Mouse (Mus musculus): ENCODE measurements around the gene Twnk. TPM values are rescaled to one million over a fixed set of nuclear protein-coding genes. Genes with fewer than 3 reads are reported as not detected.

Twnk gene
- 10 to 100 TPM; 18.0 to 25.4 TPM for total RNA-seq (2021)
- long read RNA-seq, experiment 1, transcript Twnk-201 (5 exons, 3,488 nt) = major isoform, 40 of 80 reads
- long read RNA-seq, experiment 1, partial matches to known transcripts = 39 of 80 reads
- long read RNA-seq, experiment 1, other reads (novel, unspliced or antisense) = 1 of 80 reads
- long read RNA-seq, experiment 2, transcript Twnk-201 (5 exons, 3,488 nt) = major isoform, 32 of 63 reads
- long read RNA-seq, experiment 2, partial matches to known transcripts = 30 of 63 reads
- long read RNA-seq, experiment 2, other reads (novel, unspliced or antisense) = 1 of 63 reads

GRCm38 (mm10) chr19:45005444-45005843, at the start of gene Twnk:
Twnk (plus strand) TSS chr19:45005663.
- TF ChIP-seq CTCF (IDR thresholded peaks at IDR 0.05) = no peak
- peak; percentile 58 for DNase-seq
- intact Hi-C loops (cut with DNase I) = no loop called here
- peak within 1 kb of the TSS; percentile 99 for H3K4me3 ChIP-seq
- peak within 1 kb of the TSS; percentile 89 for H3K27ac ChIP-seq

- no peak for TF ChIP-seq CTCF (IDR thresholded peaks at IDR 0.05)
- no peak overlapping the region for H3K4me3 ChIP-seq
- intact Hi-C loops (cut with DNase I) = no loop called here
- H3K27ac ChIP-seq = no peak overlapping the region
- DNase-seq = no peak
Measured at GRCm38 (mm10) chr19:44959633-44960032, 45.8 kb upstream of the Twnk start.

- TF ChIP-seq CTCF (IDR thresholded peaks at IDR 0.05) = peak; percentile 8; the same call in 1 of the 2 replicates
- no peak for DNase-seq
- intact Hi-C loops (cut with DNase I) = no loop called here
- no peak overlapping the region for H3K4me3 ChIP-seq
- no peak overlapping the region for H3K27ac ChIP-seq
Measured at GRCm38 (mm10) chr19:44965978-44966377, 39.5 kb upstream of the Twnk start.

GRCm38 (mm10) chr19:44968329-44968728, 37.1 kb upstream of the Twnk start:
- intact Hi-C loops (cut with DNase I) = no loop called here
- no peak overlapping the region for H3K27ac ChIP-seq
- H3K4me3 ChIP-seq = no peak overlapping the region
- TF ChIP-seq CTCF (IDR thresholded peaks at IDR 0.05) = no peak
- no peak for DNase-seq

GRCm38 (mm10) chr19:44976636-44977035, 28.8 kb upstream of the Twnk start:
- Histone ChIP-seq H3K4me3 (no peak overlapping the region), H3K27ac (no peak overlapping the region)
- intact Hi-C loops (cut with DNase I) = no loop called here
- DNase-seq = no peak
- no peak for TF ChIP-seq CTCF (IDR thresholded peaks at IDR 0.05)

- DNase-seq = no peak
- no peak for TF ChIP-seq CTCF (IDR thresholded peaks at IDR 0.05)
- intact Hi-C loops (cut with DNase I) = no loop called here
- Histone ChIP-seq H3K4me3 (no peak overlapping the region), H3K27ac (no peak overlapping the region)
Measured at GRCm38 (mm10) chr19:44977148-44977547, 28.3 kb upstream of the Twnk start.

GRCm38 (mm10) chr19:44980787-44981186, 24.7 kb upstream of the Twnk start:
- no peak for TF ChIP-seq CTCF (IDR thresholded peaks at IDR 0.05)
- intact Hi-C loops (cut with DNase I) = no loop called here
- Histone ChIP-seq H3K4me3 (no peak overlapping the region), H3K27ac (no peak overlapping the region)
- no peak for DNase-seq

GRCm38 (mm10) chr19:44982477-44983115, 22.9 kb upstream of the Twnk start:
- Histone ChIP-seq H3K27ac (no peak overlapping the region), H3K4me3 (no peak overlapping the region)
- intact Hi-C loops (cut with DNase I) = no loop called here
- no peak for TF ChIP-seq CTCF (IDR thresholded peaks at IDR 0.05)
- no peak for DNase-seq

- intact Hi-C loops (cut with DNase I) = no loop called here
- Histone ChIP-seq H3K27ac (no peak overlapping the region), H3K4me3 (no peak overlapping the region)
- no peak for DNase-seq
- no peak for TF ChIP-seq CTCF (IDR thresholded peaks at IDR 0.05)
Measured at GRCm38 (mm10) chr19:44983366-44983765, 22.1 kb upstream of the Twnk start.

- H3K27ac ChIP-seq = no peak overlapping the region
- intact Hi-C loops (cut with DNase I) = no loop called here
- no peak for TF ChIP-seq CTCF (IDR thresholded peaks at IDR 0.05)
- no peak for DNase-seq
- H3K4me3 ChIP-seq = no peak overlapping the region
Measured at GRCm38 (mm10) chr19:44984420-44984819, 21.0 kb upstream of the Twnk start.

- TF ChIP-seq CTCF (IDR thresholded peaks at IDR 0.05) = no peak
- intact Hi-C loops (cut with DNase I) = no loop called here
- no peak overlapping the region for H3K27ac ChIP-seq
- no peak for DNase-seq
- no peak overlapping the region for H3K4me3 ChIP-seq
Measured at GRCm38 (mm10) chr19:44985159-44985988, 20.1 kb upstream of the Twnk start.

- intact Hi-C loops (cut with DNase I) = no loop called here
- no peak for TF ChIP-seq CTCF (IDR thresholded peaks at IDR 0.05)
- DNase-seq = no peak
- no peak overlapping the region for H3K4me3 ChIP-seq
- no peak overlapping the region for H3K27ac ChIP-seq
Measured at GRCm38 (mm10) chr19:44987004-44987403, 18.5 kb upstream of the Twnk start.

GRCm38 (mm10) chr19:44987851-44988250, 17.6 kb upstream of the Twnk start:
- no peak for DNase-seq
- Histone ChIP-seq H3K4me3 (no peak overlapping the region), H3K27ac (no peak overlapping the region)
- TF ChIP-seq CTCF (IDR thresholded peaks at IDR 0.05) = no peak
- intact Hi-C loops (cut with DNase I) = no loop called here
